Mouse (Mus musculus) monocyte, adult 2 months (primary cell): ENCODE data around the gene Ankrd28.
"Not testable (repeated sequence)": the region's sequence is repeated elsewhere in the genome, so short reads cannot be mapped to it uniquely, and the experiment has no call there.

Source experiments
- DNase-seq, 2 experiments: peaks; one replicate each; pipeline ENCODE4 v3.0.0; 2022; ENCODE audit warnings: low spot score in 2 of 2, low read depth in 1 of 2

Gene Ankrd28

GRCm38 (mm10) chr14:31793979-31794775 is 36.3 kb downstream of the Ankrd28 start:
- no peak for DNase-seq

- DNase-seq: no peak
These were observed 39.7 kb downstream of the Ankrd28 start for GRCm38 (mm10) chr14:31790797-31791196.

- DNase-seq: no peak
These were observed 43.5 kb downstream of the Ankrd28 start for GRCm38 (mm10) chr14:31786906-31787305.

- no peak for DNase-seq
These were observed 44.8 kb downstream of the Ankrd28 start for GRCm38 (mm10) chr14:31785681-31786080.

GRCm38 (mm10) chr14:31784975-31785374 is 45.5 kb downstream of the Ankrd28 start:
- no peak for DNase-seq

GRCm38 (mm10) chr14:31781309-31782049 is 49.0 kb downstream of the Ankrd28 start:
- DNase-seq: peak in 1 of 2 experiments; percentile 5

GRCm38 (mm10) chr14:31780412-31781233 is 49.8 kb downstream of the Ankrd28 start:
- no peak for DNase-seq

- no peak for DNase-seq
These were observed 56.9 kb downstream of the Ankrd28 start for GRCm38 (mm10) chr14:31773518-31773917.

- DNase-seq: no peak
These were observed 58.2 kb downstream of the Ankrd28 start for GRCm38 (mm10) chr14:31772251-31772650.

GRCm38 (mm10) chr14:31768531-31768930 is 61.9 kb downstream of the Ankrd28 start:
- DNase-seq: no peak

- DNase-seq: no peak
These were observed 66.4 kb downstream of the Ankrd28 start for GRCm38 (mm10) chr14:31764083-31764482.

- peak in 1 of 2 experiments; percentile 9 for DNase-seq
These were observed 68.7 kb downstream of the Ankrd28 start for GRCm38 (mm10) chr14:31761727-31762126.

- no peak for DNase-seq
These were observed 71.3 kb downstream of the Ankrd28 start for GRCm38 (mm10) chr14:31759195-31759594.

- not testable (repeated sequence) for DNase-seq
These were observed 72.0 kb downstream of the Ankrd28 start for GRCm38 (mm10) chr14:31758410-31758809.

- DNase-seq: no peak
These were observed 82.1 kb downstream of the Ankrd28 start for GRCm38 (mm10) chr14:31748239-31748873.

GRCm38 (mm10) chr14:31742523-31742922 is 87.9 kb downstream of the Ankrd28 start:
- no peak for DNase-seq

- DNase-seq: no peak
These were observed 95.6 kb downstream of the Ankrd28 start for GRCm38 (mm10) chr14:31734811-31735210.

GRCm38 (mm10) chr14:31727522-31727921 is 102.9 kb downstream of the Ankrd28 start:
- no peak for DNase-seq

- no peak for DNase-seq
These were observed 107.7 kb downstream of the Ankrd28 start for GRCm38 (mm10) chr14:31722746-31723145.

GRCm38 (mm10) chr14:31721256-31721655 is 109.2 kb downstream of the Ankrd28 start:
- no peak for DNase-seq

- no peak for DNase-seq
These were observed 112.1 kb downstream of the Ankrd28 start for GRCm38 (mm10) chr14:31718332-31718731.
